Mouse (Mus musculus) small intestine, adult 2 months (tissue): Measurements from ENCODE around the gene Nt5dc3.

Source experiments
- CTCF ChIP-seq: fragments of 200-500 bp; IDR thresholded peaks from 2 replicates; pipeline ENCODE4 v1.5.1; 2012; ENCODE audit warnings: low read depth, mild to moderate bottlenecking, control low read depth, inconsistent platforms, low read length, moderate library complexity, mixed read lengths; ENCODE audit not compliant: insufficient replicate concordance, insufficient read length; ENCODE audit errors: extremely low read depth
- POLR2A ChIP-seq: fragments of 200-500 bp; IDR thresholded peaks from 2 replicates; pipeline ENCODE4 v1.6.1; 2012; ENCODE audit warnings: low read depth, mild to moderate bottlenecking, control low read depth, inconsistent platforms, low read length, moderate library complexity

DNA sequence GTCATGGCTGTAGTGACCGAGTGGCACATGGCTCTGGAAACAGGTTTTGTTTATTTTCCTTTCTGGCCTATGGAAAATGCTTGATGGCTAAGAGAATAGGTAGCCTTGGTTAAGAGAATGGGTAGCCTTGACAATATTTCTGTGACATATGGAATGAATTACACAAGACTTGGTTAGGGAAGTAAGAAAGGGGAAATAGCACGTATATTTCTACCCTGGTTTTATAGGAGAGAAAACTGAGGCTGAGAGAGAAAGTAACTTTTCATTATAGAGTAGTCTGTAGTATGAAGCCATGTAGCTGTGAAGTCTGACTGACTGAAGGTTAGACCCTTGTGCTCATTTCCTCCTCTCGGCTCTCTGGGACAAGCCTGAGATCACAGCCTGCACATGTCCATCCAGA lies 48.1 kb downstream of the Nt5dc3 start:
- TF ChIP-seq CTCF (no peak), POLR2A (no peak)
